Mouse (Mus musculus) right cerebral cortex, postnatal 10 days (tissue): ENCODE results near the gene Cntn6.

Source experiments
- DNase-seq, 2 experiments: peaks; one replicate each; pipeline ENCODE4 v3.0.0; 2021; ENCODE audit warnings: low spot score in 2 of 2

The Cntn6 gene

DNA sequence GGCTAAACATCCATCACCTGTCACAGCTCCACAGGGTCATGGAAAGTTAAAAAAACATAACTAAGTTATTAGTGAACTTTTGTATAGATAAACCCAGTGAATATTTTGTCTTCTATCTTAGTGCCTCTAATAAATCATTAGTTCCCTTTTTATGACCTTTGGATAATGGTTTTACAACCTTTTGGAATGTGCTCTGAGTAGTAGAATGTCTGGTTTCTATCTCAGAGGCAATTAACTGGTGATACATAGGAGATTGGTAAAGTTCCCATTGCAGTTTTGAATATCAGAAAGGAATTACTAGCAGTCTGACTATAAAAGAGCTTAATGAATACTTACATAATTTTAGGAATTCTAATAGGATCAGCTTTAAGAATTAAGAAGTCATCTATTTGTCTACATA is 265.5 kb downstream of the Cntn6 start:
- no peak for DNase-seq

- no peak for DNase-seq
These were observed 268.6 kb downstream of the Cntn6 start for GRCm38 (mm10) chr6:104761226-104761625.

GRCm38 (mm10) chr6:104783891-104784290 is 291.3 kb downstream of the Cntn6 start:
- DNase-seq = no peak

- no peak for DNase-seq
These were observed 294.9 kb downstream of the Cntn6 start for GRCm38 (mm10) chr6:104787502-104787901.

- DNase-seq = peak; percentile 26 to 43
These were observed 315.9 kb downstream of the Cntn6 start for GRCm38 (mm10) chr6:104808526-104808925.

GRCm38 (mm10) chr6:104815610-104816009 is 323.0 kb downstream of the Cntn6 start:
- DNase-seq = no peak

DNA sequence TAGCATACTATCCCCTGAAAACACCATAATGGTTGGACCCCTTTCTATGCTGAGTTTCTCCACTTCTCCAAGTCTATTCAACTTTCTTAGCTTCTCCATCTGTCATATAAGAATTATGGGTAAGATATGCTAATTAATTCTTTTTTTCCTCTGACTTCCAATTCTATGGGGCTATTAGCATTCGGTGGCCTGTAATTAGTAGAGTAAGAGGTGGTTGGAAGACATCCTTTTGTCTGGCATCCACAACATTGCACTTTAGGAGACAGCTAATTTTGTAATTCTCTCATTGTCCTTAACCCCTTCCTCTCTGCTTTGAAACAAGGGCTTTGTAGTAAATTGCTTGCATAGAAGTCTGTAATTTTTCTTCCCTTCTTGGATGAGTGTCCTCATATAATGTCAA is 387.1 kb downstream of the Cntn6 start:
- DNase-seq = no peak

DNA sequence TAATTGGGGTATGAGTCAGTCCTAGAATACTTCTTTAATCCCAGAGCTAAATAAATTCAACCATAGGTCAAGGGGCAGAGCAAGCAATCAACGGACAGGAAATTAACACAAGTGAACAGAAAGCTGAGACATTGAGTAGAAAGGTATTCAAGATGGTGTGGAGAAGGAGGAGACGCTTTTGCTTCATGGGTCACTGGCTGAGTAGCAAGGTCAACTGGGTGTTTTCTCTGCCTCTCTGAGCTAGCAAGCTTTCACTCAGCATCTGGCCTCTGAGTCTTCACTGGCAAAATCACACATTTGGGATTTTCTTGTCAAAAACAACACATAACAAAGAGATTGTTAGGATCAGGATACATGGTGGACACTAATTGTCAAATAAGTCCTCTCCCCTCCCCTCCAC is 391.4 kb downstream of the Cntn6 start:
- no peak for DNase-seq

- DNase-seq = no peak
These were observed 393.2 kb downstream of the Cntn6 start for GRCm38 (mm10) chr6:104885829-104886228.

GRCm38 (mm10) chr6:104891071-104891470 is 398.5 kb downstream of the Cntn6 start:
- DNase-seq = no peak
